Mouse (Mus musculus): ENCODE data around the gene Zdhhc7. TPM values are rescaled to one million over a fixed set of nuclear protein-coding genes. Genes with fewer than 3 reads are reported as not detected.
A peak's percentile ranks its signal among the peaks of the same experiment; 100 is the strongest.

The Zdhhc7 gene
- total and polyA plus RNA-seq, 2 experiments from 2014 or later, result 25.3 to 37.7 TPM

DNA sequence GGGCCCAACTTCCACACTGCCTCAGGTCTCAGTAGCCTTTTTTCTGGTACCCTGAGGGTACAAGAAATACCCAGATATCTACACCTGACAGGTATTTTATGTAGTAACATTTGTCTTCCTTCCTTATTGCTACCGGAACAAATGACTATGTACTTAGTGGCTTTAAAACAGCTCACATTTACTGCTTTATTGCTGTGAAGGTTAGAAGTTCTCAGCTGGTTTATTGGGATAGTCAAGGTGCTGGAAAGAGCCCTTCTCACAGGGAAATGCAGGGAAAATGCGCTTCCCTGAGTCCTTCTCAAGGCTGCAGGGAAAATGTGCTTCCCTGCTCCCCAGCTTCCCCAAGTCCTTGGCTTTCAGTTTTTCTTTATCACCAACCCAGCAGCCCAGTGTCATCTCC is 37.7 kb upstream of the Zdhhc7 start:
- Histone ChIP-seq H3K27ac (no peak overlapping the region), H3K9ac (replicated peaks; ENCODE audit: low read length) (no peak overlapping the region), H3K27me3 (ENCODE audit: insufficient read depth, low read length) (no peaks in the 10 kb centered on the region), H3K4me2 (ENCODE audit: low read depth, low read length) (no peak overlapping the region), H3K9me3 (ENCODE audit: low read length) (no peaks in the 10 kb centered on the region), H3K4me3 (ENCODE audit: low read length) (no peak overlapping the region), H3K36me3 (ENCODE audit: insufficient read depth, low read length) (no peaks in the 10 kb centered on the region), H3K4me1 (ENCODE audit: insufficient read depth, low read length) (peaks cover 15% of the 10 kb centered on the region)
- no peak for TF ChIP-seq CTCF (IDR thresholded peaks at IDR 0.05; ENCODE audit: low read depth)
- ATAC-seq (no peak), DNase-seq (ENCODE audit: low spot score) (no peak)
- WGBS, result 94% methylated on average over 2 of the region's 2 CpGs

DNA sequence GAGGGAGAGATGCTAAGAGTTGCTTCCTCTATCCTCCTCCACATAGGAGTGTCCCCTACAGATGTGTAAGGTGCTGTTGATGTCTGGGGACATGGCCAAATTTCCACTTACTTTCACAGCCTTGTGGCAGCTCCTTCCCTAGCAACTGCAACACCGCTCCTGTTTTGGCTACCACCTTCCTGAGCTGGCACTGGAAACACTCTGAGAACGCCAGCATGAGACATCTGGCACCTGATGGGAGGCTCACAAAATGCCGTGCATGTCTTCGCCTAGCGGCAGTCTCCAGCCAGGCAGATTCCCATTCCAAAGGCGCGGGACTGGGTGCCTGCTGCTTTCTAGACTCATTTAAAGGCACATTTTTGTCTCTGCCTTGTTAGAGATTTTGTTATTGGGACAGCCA is 35.3 kb upstream of the Zdhhc7 start:
- no peak for ATAC-seq
- H3K36me3 ChIP-seq (ENCODE audit: insufficient read depth, low read length), result no peaks in the 10 kb centered on the region
- H3K9me3 ChIP-seq (ENCODE audit: low read length), result no peaks in the 10 kb centered on the region
- H3K4me2 ChIP-seq (ENCODE audit: low read depth, low read length), result no peak overlapping the region
- H3K4me1 ChIP-seq (ENCODE audit: insufficient read depth, low read length), result peaks cover 9% of the 10 kb centered on the region; the same call in 1 of the 2 replicates
- no peak overlapping the region for H3K4me3 ChIP-seq (ENCODE audit: low read length)
- peak; percentile 57 for DNase-seq (ENCODE audit: low spot score)
- TF ChIP-seq CTCF (IDR thresholded peaks at IDR 0.05; ENCODE audit: low read depth), result peak; percentile 41
- H3K9ac ChIP-seq (replicated peaks; ENCODE audit: low read length), result no peak overlapping the region
- 33% methylated on average over 7 of the region's 7 CpGs for WGBS
- no peaks in the 10 kb centered on the region for H3K27me3 ChIP-seq (ENCODE audit: insufficient read depth, low read length)
- no peak overlapping the region for H3K27ac ChIP-seq

DNA sequence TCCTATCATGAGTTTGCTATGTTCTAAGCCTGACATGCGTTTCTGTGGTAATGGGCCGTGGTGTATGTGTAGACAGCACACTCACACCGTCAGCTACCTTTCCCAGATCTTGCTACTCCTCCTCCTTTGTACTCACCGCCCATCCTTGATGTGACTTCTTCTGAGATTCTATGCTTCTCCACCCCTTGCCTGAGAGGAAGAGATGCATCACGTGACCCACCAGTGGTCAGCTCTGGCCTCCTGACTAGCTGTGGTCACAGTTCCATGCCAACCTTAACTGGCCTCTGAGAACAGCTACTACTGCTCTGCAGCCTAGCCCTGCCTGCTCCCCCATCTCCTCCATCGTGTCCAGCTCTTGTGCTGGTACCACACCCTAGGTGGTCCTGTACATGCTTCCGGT is 34.4 kb upstream of the Zdhhc7 start:
- Histone ChIP-seq H3K4me2 (ENCODE audit: low read depth, low read length) (no peak overlapping the region), H3K36me3 (ENCODE audit: insufficient read depth, low read length) (no peaks in the 10 kb centered on the region), H3K4me1 (ENCODE audit: insufficient read depth, low read length) (0 out of 2 replicates have a peak, but pooled peaks cover 9% of the 10 kb centered on the region), H3K9me3 (ENCODE audit: low read length) (no peaks in the 10 kb centered on the region), H3K27ac (no peak overlapping the region), H3K9ac (replicated peaks; ENCODE audit: low read length) (no peak overlapping the region), H3K27me3 (ENCODE audit: insufficient read depth, low read length) (no peaks in the 10 kb centered on the region), H3K4me3 (ENCODE audit: low read length) (no peak overlapping the region)
- WGBS, result 91% methylated on average over 7 of the region's 7 CpGs
- ATAC-seq (0 out of 2 replicates have a peak, but pooled peaks have one; percentile 10), DNase-seq (ENCODE audit: low spot score) (no peak)
- TF ChIP-seq CTCF (IDR thresholded peaks at IDR 0.05; ENCODE audit: low read depth), result no peak

DNA sequence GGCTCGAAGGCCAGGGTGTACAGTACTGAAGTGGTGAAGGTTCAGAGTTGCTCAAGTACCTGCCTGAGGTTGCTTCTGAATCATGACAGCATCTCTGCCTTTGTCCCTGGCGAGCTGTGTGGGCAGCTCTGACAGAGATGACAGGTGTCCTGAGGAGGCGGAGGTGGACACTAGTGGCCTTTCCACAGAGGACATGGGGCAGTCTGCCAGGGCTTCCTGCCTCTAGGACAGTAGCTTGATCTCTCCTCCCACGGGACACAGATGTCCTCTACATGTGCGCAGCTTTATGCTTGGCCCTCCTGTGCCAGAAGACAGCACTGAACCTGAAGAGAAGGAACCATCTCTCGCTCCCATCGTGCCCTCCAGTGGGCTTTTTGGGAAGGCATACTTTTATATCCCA is 31.9 kb upstream of the Zdhhc7 start:
- H3K4me3 ChIP-seq (ENCODE audit: low read length), result no peak overlapping the region
- no peak overlapping the region for H3K27ac ChIP-seq
- 77% methylated on average over 7 of the region's 7 CpGs for WGBS
- DNase-seq (ENCODE audit: low spot score), result peak; percentile 1
- H3K27me3 ChIP-seq (ENCODE audit: insufficient read depth, low read length), result no peaks in the 10 kb centered on the region
- no peak for ATAC-seq
- TF ChIP-seq CTCF (IDR thresholded peaks at IDR 0.05; ENCODE audit: low read depth), result no peak
- H3K4me2 ChIP-seq (ENCODE audit: low read depth, low read length), result no peak overlapping the region
- H3K9ac ChIP-seq (replicated peaks; ENCODE audit: low read length), result no peak overlapping the region
- H3K36me3 ChIP-seq (ENCODE audit: insufficient read depth, low read length), result no peaks in the 10 kb centered on the region
- H3K4me1 ChIP-seq (ENCODE audit: insufficient read depth, low read length), result 0 out of 2 replicates have a peak, but pooled peaks cover 9% of the 10 kb centered on the region
- no peaks in the 10 kb centered on the region for H3K9me3 ChIP-seq (ENCODE audit: low read length)

DNA sequence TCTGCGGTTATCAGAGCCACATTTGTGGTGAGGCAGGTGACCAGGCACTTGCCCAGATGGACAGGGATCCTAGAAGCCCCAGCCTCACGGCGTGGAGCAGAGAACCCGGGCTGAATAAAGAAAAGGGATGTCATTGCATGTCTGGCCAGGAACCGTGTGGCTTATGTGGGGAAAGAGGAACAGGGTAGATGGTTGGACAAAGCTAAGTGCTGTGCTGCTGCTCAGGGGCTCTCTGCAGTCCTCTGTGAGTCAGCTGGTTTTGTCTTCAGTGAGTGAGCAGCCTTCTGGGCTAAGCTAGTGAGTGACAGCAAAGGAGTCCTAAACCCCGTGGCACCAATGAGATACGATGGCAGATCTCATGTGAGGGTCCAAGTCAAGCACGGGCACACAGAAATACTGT is 29.9 kb upstream of the Zdhhc7 start:
- Histone ChIP-seq H3K27me3 (ENCODE audit: insufficient read depth, low read length) (no peaks in the 10 kb centered on the region), H3K27ac (no peak overlapping the region), H3K9ac (replicated peaks; ENCODE audit: low read length) (no peak overlapping the region), H3K4me1 (ENCODE audit: insufficient read depth, low read length) (0 out of 2 replicates have a peak, but pooled peaks cover 8% of the 10 kb centered on the region), H3K4me2 (ENCODE audit: low read depth, low read length) (no peak overlapping the region), H3K4me3 (ENCODE audit: low read length) (no peak overlapping the region), H3K36me3 (ENCODE audit: insufficient read depth, low read length) (no peaks in the 10 kb centered on the region), H3K9me3 (ENCODE audit: low read length) (no peaks in the 10 kb centered on the region)
- no peak; the same call in 1 of the 2 replicates for ATAC-seq
- 84% methylated on average over 8 of the region's 8 CpGs for WGBS
- no peak for TF ChIP-seq CTCF (IDR thresholded peaks at IDR 0.05; ENCODE audit: low read depth)
- DNase-seq (ENCODE audit: low spot score), result no peak

DNA sequence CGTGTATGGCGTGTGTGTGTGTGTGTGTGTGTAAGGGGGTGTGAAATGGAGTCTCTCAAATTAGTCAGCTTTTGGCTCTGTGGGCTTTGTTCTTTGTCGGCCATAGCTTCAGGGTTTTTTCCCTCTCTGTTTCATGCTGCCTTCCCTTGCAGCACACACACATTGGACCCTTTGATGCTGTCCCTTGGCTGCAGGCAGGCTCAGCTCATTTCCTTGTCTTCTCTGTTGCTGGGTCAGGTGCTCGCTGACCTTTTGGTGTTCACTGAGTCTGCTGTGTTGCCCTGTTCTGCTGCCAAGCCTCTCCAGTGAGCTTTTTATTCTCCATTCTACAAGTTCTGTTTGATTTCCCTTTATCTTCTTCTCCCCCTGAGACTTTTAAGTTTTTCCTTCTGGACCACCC is 28.3 kb upstream of the Zdhhc7 start:
- no peak overlapping the region for H3K9ac ChIP-seq (replicated peaks; ENCODE audit: low read length)
- ATAC-seq, result no peak

DNA sequence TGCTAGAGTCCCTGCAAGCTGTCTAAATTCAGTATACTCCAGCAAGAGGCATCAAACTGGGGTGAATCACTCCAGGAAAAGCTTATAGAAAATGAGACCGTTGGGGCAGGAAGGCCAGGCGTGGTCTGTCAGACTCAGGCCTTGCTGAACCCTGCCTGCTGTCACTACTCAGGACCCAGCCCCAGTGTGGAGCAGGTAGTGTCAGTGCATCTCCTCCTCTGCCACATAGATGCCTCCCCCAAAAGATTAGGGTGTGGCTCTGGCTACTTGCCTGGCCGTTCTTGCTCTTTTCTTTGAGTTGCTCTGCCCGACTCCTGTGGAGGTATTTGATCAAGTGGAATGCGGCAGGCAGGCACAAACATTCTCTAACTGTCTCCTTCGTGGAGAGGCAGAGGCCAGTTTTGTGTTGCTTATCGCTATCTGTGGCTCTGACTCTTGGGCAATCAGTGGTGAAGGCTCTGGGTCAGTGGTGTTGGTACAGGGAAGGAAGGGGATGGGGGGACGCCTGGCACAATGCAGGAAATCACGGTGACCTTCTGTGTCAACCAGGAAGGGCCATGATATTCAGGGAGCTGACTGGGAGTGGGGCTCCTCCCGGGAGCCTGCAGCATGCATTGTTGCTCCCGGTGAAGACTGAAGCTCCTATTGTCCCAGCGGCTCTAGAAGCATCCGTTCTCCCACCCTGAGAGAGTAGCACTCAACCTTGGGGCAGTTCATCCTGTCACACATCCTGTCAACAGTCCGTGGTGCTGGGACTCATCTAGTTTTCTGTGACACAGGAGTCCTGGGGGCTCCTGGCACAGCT is 25.3 kb upstream of the Zdhhc7 start:
- peaks cover 11% of the 10 kb centered on the region; the same call in 1 of the 2 replicates for H3K4me1 ChIP-seq (ENCODE audit: insufficient read depth, low read length)
- H3K9ac ChIP-seq (replicated peaks; ENCODE audit: low read length), result no peak overlapping the region; the same call in 1 of the 2 replicates
- H3K36me3 ChIP-seq (ENCODE audit: insufficient read depth, low read length), result no peaks in the 10 kb centered on the region
- H3K4me2 ChIP-seq (ENCODE audit: low read depth, low read length), result no peak overlapping the region
- H3K4me3 ChIP-seq (ENCODE audit: low read length), result no peak overlapping the region
- 0 out of 2 replicates have a peak overlapping the region, but pooled peaks have one; percentile 11 for H3K27ac ChIP-seq
- no peak for TF ChIP-seq CTCF (IDR thresholded peaks at IDR 0.05; ENCODE audit: low read depth)
- DNase-seq (ENCODE audit: low spot score), result no peak
- H3K27me3 ChIP-seq (ENCODE audit: insufficient read depth, low read length), result no peaks in the 10 kb centered on the region
- no peak for ATAC-seq
- WGBS, result 25% methylated on average over 14 of the region's 14 CpGs
- H3K9me3 ChIP-seq (ENCODE audit: low read length), result no peaks in the 10 kb centered on the region

More for the DNA sequence above, 28.3 kb upstream of the Zdhhc7 start:
- H3K27ac ChIP-seq, result no peak overlapping the region
- WGBS, result 46% methylated on average over 4 of the region's 4 CpGs
- peaks cover 5% of the 10 kb centered on the region; the same call in 1 of the 2 replicates for H3K4me1 ChIP-seq (ENCODE audit: insufficient read depth, low read length)
- H3K9me3 ChIP-seq (ENCODE audit: low read length), result no peaks in the 10 kb centered on the region
- H3K36me3 ChIP-seq (ENCODE audit: insufficient read depth, low read length), result no peaks in the 10 kb centered on the region
- DNase-seq (ENCODE audit: low spot score), result peak; percentile 33
- no peak overlapping the region for H3K4me2 ChIP-seq (ENCODE audit: low read depth, low read length)
- H3K27me3 ChIP-seq (ENCODE audit: insufficient read depth, low read length), result no peaks in the 10 kb centered on the region
- no peak overlapping the region for H3K4me3 ChIP-seq (ENCODE audit: low read length)
- TF ChIP-seq CTCF (IDR thresholded peaks at IDR 0.05; ENCODE audit: low read depth), result no peak

Measured in hindbrain, postnatal 0 days (tissue).